Mouse (Mus musculus) neural tube, embryonic 11.5 days (tissue): ENCODE measurements at regions not wholly inside any gene's neighbourhood (a gene's known extent, or its start where the extent isn't known, plus 50 kb on each side); places are given as distances from the start of the nearest gene placed in this dataset.

Source experiments
- ATAC-seq: fragments of 200-750 bp; cut with Nextera tagmentation; 2 replicates; pipeline ENCODE4 v1.8.0; 2017; ENCODE audit warnings: moderate number of reproducible peaks, mild to moderate bottlenecking, moderate TSS enrichment, moderate library complexity; ENCODE audit not compliant: insufficient read depth, low FRiP score, low TSS enrichment
- DNase-seq: peaks from one replicate; pipeline ENCODE4 v3.0.0-alpha.2; 2015; ENCODE audit warnings: low spot score
- H3K27ac ChIP-seq: fragments of 300-500 bp; sonication (generic); 2 replicates; pipeline ENCODE4 v1.5.1; 2014; ENCODE audit warnings: low read depth, mild to moderate bottlenecking, low read length
- H3K27me3 ChIP-seq: fragments of 300-500 bp; sonication (generic); 2 replicates; pipeline ENCODE4 v1.6.1; 2014; ENCODE audit warnings: mild to moderate bottlenecking, low read length, mixed read lengths; ENCODE audit not compliant: control insufficient read depth, insufficient read depth
- H3K36me3 ChIP-seq: fragments of 300-500 bp; sonication (generic); 2 replicates; pipeline ENCODE4 v1.6.1; 2014; ENCODE audit warnings: mild to moderate bottlenecking, low read length, moderate library complexity, mixed read lengths; ENCODE audit not compliant: control insufficient read depth, insufficient read depth
- H3K4me1 ChIP-seq: fragments of 300-500 bp; sonication (generic); 2 replicates; pipeline ENCODE4 v1.6.1; 2014; ENCODE audit warnings: low read length, mixed read lengths; ENCODE audit not compliant: control insufficient read depth, insufficient read depth
- H3K4me2 ChIP-seq: fragments of 300-500 bp; sonication (generic); 2 replicates; pipeline ENCODE4 v1.6.1; 2014; ENCODE audit warnings: low read depth, mild to moderate bottlenecking, moderate library complexity
- H3K4me3 ChIP-seq: fragments of 300-500 bp; sonication (generic); 2 replicates; pipeline ENCODE4 v1.5.1; 2014; ENCODE audit warnings: low read depth, low read length
- H3K9ac ChIP-seq: fragments of 300-500 bp; sonication (generic); 2 replicates; pipeline ENCODE4 v1.6.1; 2014; ENCODE audit warnings: mild to moderate bottlenecking, low read length
- H3K9me3 ChIP-seq: fragments of 300-500 bp; sonication (generic); 2 replicates; pipeline ENCODE4 v1.6.1; 2016; ENCODE audit warnings: low read length; ENCODE audit not compliant: control insufficient read depth
- WGBS: fragments of 180-500 bp; shearing (Covaris S2); extraction: QIAGEN DNeasy Blood & Tissue Kit; methylation state at CpG from one replicate; pipeline ENCODE4 v1.1.7; 2014; 5-methylcytosine and 5-hydroxymethylcytosine counted together

GRCm38 (mm10) chr6:61073267-61073666 lies 106.9 kb upstream of the Ccser1 start:
- Histone ChIP-seq H3K27me3 (no peaks in the 10 kb centered on the region), H3K27ac (no peak overlapping the region)
- WGBS = 88% methylated on average over 3 of the region's 3 CpGs

DNA sequence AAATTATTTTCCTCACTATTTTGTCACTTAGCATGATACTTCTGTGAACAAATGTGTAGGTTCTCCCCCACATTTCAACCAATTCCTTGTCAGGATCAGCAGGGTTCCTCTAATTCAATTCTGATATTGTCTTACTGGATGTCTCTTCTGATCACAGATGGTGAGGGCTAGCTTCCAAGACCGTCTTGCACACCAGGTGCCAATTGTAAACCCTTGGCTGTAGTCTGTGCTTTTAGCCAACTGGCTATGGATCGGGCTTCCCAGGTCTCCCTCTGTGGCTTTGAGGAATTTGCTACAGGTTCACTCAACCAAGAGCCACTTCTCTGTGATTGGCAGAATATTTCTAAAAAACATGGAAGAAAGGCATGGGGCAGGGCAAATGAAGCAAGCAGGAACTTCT lies 106.3 kb upstream of the Ccser1 start:
- H3K9ac ChIP-seq = no peak overlapping the region
- H3K27me3 ChIP-seq = no peaks in the 10 kb centered on the region
- H3K27ac ChIP-seq = no peak overlapping the region
- WGBS = 82% methylated on average over 2 of the region's 2 CpGs
- ATAC-seq (no peak), DNase-seq (no peak)
- H3K4me2 ChIP-seq = no peak overlapping the region
- H3K4me1 ChIP-seq = no peaks in the 10 kb centered on the region
- no peaks in the 10 kb centered on the region for H3K36me3 ChIP-seq
- H3K9me3 ChIP-seq = no peaks in the 10 kb centered on the region
- H3K4me3 ChIP-seq = no peak overlapping the region

More at GRCm38 (mm10) chr6:61073267-61073666, 106.9 kb upstream of the Ccser1 start:
- H3K9ac ChIP-seq = no peak overlapping the region
- H3K4me2 ChIP-seq = no peak overlapping the region
- H3K36me3 ChIP-seq = no peaks in the 10 kb centered on the region
- no peaks in the 10 kb centered on the region for H3K9me3 ChIP-seq
- H3K4me1 ChIP-seq = no peaks in the 10 kb centered on the region
- DNase-seq (no peak), ATAC-seq (no peak)
- H3K4me3 ChIP-seq = no peak overlapping the region

DNA sequence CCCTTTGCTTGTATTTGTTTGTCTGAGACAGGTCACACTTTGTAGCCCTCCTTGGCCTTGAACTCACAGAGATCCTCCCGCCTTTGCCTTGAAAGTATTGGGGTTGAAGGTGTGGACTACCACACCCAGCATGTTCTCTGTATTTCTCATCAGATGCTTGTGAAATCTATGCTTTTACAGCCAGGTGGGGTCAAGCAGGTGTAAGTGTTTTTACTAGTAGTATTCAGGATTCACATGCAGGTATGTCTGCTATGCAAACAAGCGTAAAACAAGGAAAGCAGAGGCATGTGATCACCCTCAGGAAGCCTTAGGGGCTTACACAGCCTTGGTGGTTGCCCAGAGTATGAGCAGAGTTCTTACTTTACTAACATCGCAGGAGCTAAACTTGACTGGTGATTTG lies 105.4 kb upstream of the Ccser1 start:
- Histone ChIP-seq H3K4me2 (no peak overlapping the region), H3K27me3 (no peaks in the 10 kb centered on the region), H3K9me3 (no peaks in the 10 kb centered on the region), H3K4me3 (no peak overlapping the region), H3K36me3 (no peaks in the 10 kb centered on the region), H3K27ac (no peak overlapping the region), H3K4me1 (no peaks in the 10 kb centered on the region), H3K9ac (no peak overlapping the region)
- 91% methylated on average over 3 of the region's 3 CpGs for WGBS
- ATAC-seq (no peak), DNase-seq (no peak)

GRCm38 (mm10) chr6:61078559-61078958 lies 101.6 kb upstream of the Ccser1 start:
- Histone ChIP-seq H3K4me3 (no peak overlapping the region), H3K27me3 (no peaks in the 10 kb centered on the region), H3K4me2 (no peak overlapping the region), H3K4me1 (no peaks in the 10 kb centered on the region), H3K36me3 (no peaks in the 10 kb centered on the region), H3K9me3 (no peaks in the 10 kb centered on the region), H3K27ac (no peak overlapping the region), H3K9ac (no peak overlapping the region)
- WGBS = 80% methylated on average over 3 of the region's 3 CpGs
- DNase-seq (no peak), ATAC-seq (no peak)

- Histone ChIP-seq H3K4me1 (no peaks in the 10 kb centered on the region), H3K9ac (no peak overlapping the region), H3K9me3 (no peaks in the 10 kb centered on the region), H3K27ac (no peak overlapping the region), H3K4me2 (no peak overlapping the region), H3K36me3 (no peaks in the 10 kb centered on the region), H3K27me3 (no peaks in the 10 kb centered on the region), H3K4me3 (no peak overlapping the region)
- no peak for DNase-seq
- 33% methylated on average over 5 of the region's 5 CpGs for WGBS
- no peak for ATAC-seq
Measured at GRCm38 (mm10) chr6:61080661-61081060, 99.5 kb upstream of the Ccser1 start.

GRCm38 (mm10) chr6:61083346-61083745 lies 96.8 kb upstream of the Ccser1 start:
- Histone ChIP-seq H3K27ac (no peak overlapping the region), H3K27me3 (no peaks in the 10 kb centered on the region), H3K36me3 (no peaks in the 10 kb centered on the region), H3K4me3 (no peak overlapping the region), H3K9ac (no peak overlapping the region), H3K4me2 (no peak overlapping the region), H3K9me3 (no peaks in the 10 kb centered on the region), H3K4me1 (no peaks in the 10 kb centered on the region)
- 68% methylated on average over 3 of the region's 3 CpGs for WGBS
- DNase-seq = no peak
- ATAC-seq = no peak

GRCm38 (mm10) chr6:61099348-61099981 lies 80.7 kb upstream of the Ccser1 start:
- 83% methylated on average over 9 of the region's 9 CpGs for WGBS

GRCm38 (mm10) chr6:61099982-61100365 lies 80.2 kb upstream of the Ccser1 start:
- no peak overlapping the region for H3K9ac ChIP-seq
- DNase-seq (no peak), ATAC-seq (no peak)
- no peak overlapping the region for H3K4me2 ChIP-seq
- no peak overlapping the region for H3K4me3 ChIP-seq
- H3K36me3 ChIP-seq = no peaks in the 10 kb centered on the region
- no peaks in the 10 kb centered on the region for H3K27me3 ChIP-seq
- H3K9me3 ChIP-seq = no peaks in the 10 kb centered on the region
- H3K4me1 ChIP-seq = no peaks in the 10 kb centered on the region
- no peak overlapping the region for H3K27ac ChIP-seq
- 27% methylated on average over 3 of the region's 3 CpGs for WGBS

More at GRCm38 (mm10) chr6:61099348-61099981, 80.7 kb upstream of the Ccser1 start:
- H3K36me3 ChIP-seq = no peaks in the 10 kb centered on the region
- no peak for DNase-seq
- no peaks in the 10 kb centered on the region for H3K9me3 ChIP-seq
- H3K27me3 ChIP-seq = no peaks in the 10 kb centered on the region
- no peak overlapping the region for H3K27ac ChIP-seq
- H3K4me3 ChIP-seq = no peak overlapping the region
- H3K4me2 ChIP-seq = no peak overlapping the region
- no peaks in the 10 kb centered on the region for H3K4me1 ChIP-seq
- no peak overlapping the region for H3K9ac ChIP-seq
- ATAC-seq = no peak

GRCm38 (mm10) chr6:61101972-61102371 lies 78.2 kb upstream of the Ccser1 start:
- DNase-seq = no peak
- H3K9ac ChIP-seq = no peak overlapping the region
- WGBS = 83% methylated on average over 6 of the region's 6 CpGs

More at GRCm38 (mm10) chr6:61101972-61102371, 78.2 kb upstream of the Ccser1 start:
- Histone ChIP-seq H3K27me3 (no peaks in the 10 kb centered on the region), H3K9me3 (no peaks in the 10 kb centered on the region), H3K4me1 (no peaks in the 10 kb centered on the region), H3K4me3 (no peak overlapping the region), H3K4me2 (no peak overlapping the region), H3K27ac (no peak overlapping the region), H3K36me3 (no peaks in the 10 kb centered on the region)
- ATAC-seq = no peak
